Mouse (Mus musculus): Measurements from ENCODE around the gene Limk2. TPM values are rescaled to one million over a fixed set of nuclear protein-coding genes. Genes with fewer than 3 reads are reported as not detected.
A peak's percentile ranks its signal among the peaks of the same experiment; 100 is the strongest.

Limk2 gene
- polyA plus RNA-seq, 1 experiment = 37.8 TPM

- no peak overlapping the region for H3ac ChIP-seq (ENCODE audit: control insufficient read depth, insufficient read length)
Measured at GRCm38 (mm10) chr11:3331756-3332642, 77.0 kb downstream of the Limk2 start.

GRCm38 (mm10) chr11:3330991-3331750 lies 77.8 kb downstream of the Limk2 start:
- Histone ChIP-seq H3K27me3 (ENCODE audit: control insufficient read depth, insufficient read depth, insufficient read length) (no peaks in the 10 kb centered on the region), H3K79me2 (ENCODE audit: control insufficient read depth, insufficient read depth) (no peaks in the 10 kb centered on the region), H3K4me2 (ENCODE audit: low read depth) (peak overlapping the region; percentile 93), H3K36me3 (ENCODE audit: control insufficient read depth, insufficient read depth) (no peaks in the 10 kb centered on the region), H3K4me3 (peak overlapping the region; percentile 20), H3ac (ENCODE audit: control insufficient read depth, insufficient read length) (no peak overlapping the region)
- TF ChIP-seq POLR2A (IDR thresholded peaks at IDR 0.05; ENCODE audit: insufficient read length, low read depth) (peak; percentile 3), TCF12 (IDR thresholded peaks at IDR 0.05; ENCODE audit: insufficient read depth, poor library complexity, severe bottlenecking) (no peak)

More at GRCm38 (mm10) chr11:3331756-3332642, 77.0 kb downstream of the Limk2 start:
- no peaks in the 10 kb centered on the region for H3K27me3 ChIP-seq (ENCODE audit: control insufficient read depth, insufficient read depth, insufficient read length)
- no peaks in the 10 kb centered on the region for H3K79me2 ChIP-seq (ENCODE audit: control insufficient read depth, insufficient read depth)
- TF ChIP-seq REST (IDR thresholded peaks at IDR 0.05; ENCODE audit: insufficient read depth, insufficient read length) (no peak), MAX (IDR thresholded peaks at IDR 0.05; ENCODE audit: low read depth) (peak; percentile 23), TCF3 (IDR thresholded peaks at IDR 0.05; ENCODE audit: insufficient read length, low read depth) (peak; percentile 14), POLR2AphosphoS2 (IDR thresholded peaks at IDR 0.05; ENCODE audit: insufficient read length, low read depth) (peak; percentile 86), POLR2A (IDR thresholded peaks at IDR 0.05; ENCODE audit: insufficient read length, low read depth) (peak; percentile 92), MYOD1 (IDR thresholded peaks at IDR 0.05; ENCODE audit: control insufficient read depth in 1 of 3, insufficient read length in 2 of 3, low read depth in 2 of 3) (peak in 2 of 3 experiments; percentile 7 to 42), CEBPB (IDR thresholded peaks at IDR 0.05; ENCODE audit: insufficient read depth, poor library complexity, severe bottlenecking) (no peak)
- peak overlapping the region; percentile 93 for H3K4me2 ChIP-seq (ENCODE audit: low read depth)
- H3K36me3 ChIP-seq (ENCODE audit: control insufficient read depth, insufficient read depth) = no peaks in the 10 kb centered on the region
- peak overlapping the region; percentile 20 for H3K4me3 ChIP-seq

- TF ChIP-seq SRF (IDR thresholded peaks at IDR 0.05; ENCODE audit: control insufficient read depth, insufficient read length, low read depth) (no peak), POLR2AphosphoS2 (IDR thresholded peaks at IDR 0.05; ENCODE audit: insufficient read length, low read depth) (no peak), POLR2A (IDR thresholded peaks at IDR 0.05; ENCODE audit: insufficient read length, low read depth) (no peak), CEBPB (IDR thresholded peaks at IDR 0.05; ENCODE audit: insufficient read depth, poor library complexity, severe bottlenecking) (no peak), TCF3 (IDR thresholded peaks at IDR 0.05; ENCODE audit: insufficient read length, low read depth) (no peak), MYOG (IDR thresholded peaks at IDR 0.05; ENCODE audit: control insufficient read depth in 1 of 3, insufficient read depth in 1 of 3, insufficient read length in 2 of 3, low read depth in 2 of 3) (no peak), REST (IDR thresholded peaks at IDR 0.05; ENCODE audit: insufficient read depth, insufficient read length) (no peak)
- no peak overlapping the region for H3ac ChIP-seq (ENCODE audit: control insufficient read depth, insufficient read length)
- H3K36me3 ChIP-seq (ENCODE audit: control insufficient read depth, insufficient read depth) = no peaks in the 10 kb centered on the region
- H3K79me2 ChIP-seq (ENCODE audit: control insufficient read depth, insufficient read depth) = no peaks in the 10 kb centered on the region
- peak overlapping the region; percentile 93 for H3K4me2 ChIP-seq (ENCODE audit: low read depth)
- H3K27me3 ChIP-seq (ENCODE audit: control insufficient read depth, insufficient read depth, insufficient read length) = no peaks in the 10 kb centered on the region
- peak overlapping the region; percentile 20 for H3K4me3 ChIP-seq
Measured at GRCm38 (mm10) chr11:3330566-3330965, 78.4 kb downstream of the Limk2 start.

DNA sequence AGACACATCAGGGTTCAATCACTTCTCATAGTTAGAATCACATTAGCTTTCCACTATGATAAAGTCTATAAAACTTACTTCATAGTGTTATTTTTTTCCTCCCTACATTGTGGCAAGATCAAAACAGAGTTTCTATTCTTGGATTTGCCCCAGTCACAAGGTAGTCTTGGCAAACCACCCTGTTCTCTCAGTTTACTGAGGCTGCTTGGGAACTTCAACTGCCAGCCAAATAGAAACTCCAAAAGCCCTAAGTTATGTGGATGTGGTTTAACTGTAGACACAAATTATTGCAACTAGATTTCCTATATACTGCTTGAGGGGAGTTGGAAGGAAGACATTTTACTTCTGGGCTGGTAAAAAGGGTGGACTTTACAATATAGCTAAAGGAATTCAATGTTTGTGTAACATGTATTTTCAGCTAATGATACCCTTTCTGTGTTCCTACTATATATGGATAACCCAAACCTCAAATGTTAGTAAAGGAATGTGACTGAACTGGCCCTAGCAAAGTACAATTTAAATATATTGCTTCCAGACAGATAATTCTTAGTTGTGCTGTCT lies 79.0 kb downstream of the Limk2 start, which contains the start of gene Pik3ip1:
TSS of gene Pik3ip1 (plus strand) at position 511 of the 561 bp plus-strand sequence.
- H3K36me3 ChIP-seq (ENCODE audit: control insufficient read depth, insufficient read depth) = no peaks in the 10 kb centered on the region
- H3K4me2 ChIP-seq (ENCODE audit: low read depth) = peak within 1 kb of the TSS; percentile 93
- no peaks in the 10 kb centered on the region for H3K27me3 ChIP-seq (ENCODE audit: control insufficient read depth, insufficient read depth, insufficient read length)
- TF ChIP-seq POLR2A (IDR thresholded peaks at IDR 0.05; ENCODE audit: insufficient read length, low read depth) = no peak
- no peaks in the 10 kb centered on the region for H3K79me2 ChIP-seq (ENCODE audit: control insufficient read depth, insufficient read depth)
- H3K4me3 ChIP-seq = peak within 1 kb of the TSS; percentile 20
- no peak within 1 kb of the TSS for H3ac ChIP-seq (ENCODE audit: control insufficient read depth, insufficient read length)

- H3K36me3 ChIP-seq (ENCODE audit: control insufficient read depth, insufficient read depth) = no peaks in the 10 kb centered on the region
- TF ChIP-seq MYOG (IDR thresholded peaks at IDR 0.05; ENCODE audit: control insufficient read depth in 1 of 3, insufficient read depth in 1 of 3, insufficient read length in 2 of 3, low read depth in 2 of 3) (no peak), REST (IDR thresholded peaks at IDR 0.05; ENCODE audit: insufficient read depth, insufficient read length) (no peak), MAX (IDR thresholded peaks at IDR 0.05; ENCODE audit: low read depth) (no peak), TCF12 (IDR thresholded peaks at IDR 0.05; ENCODE audit: insufficient read depth, poor library complexity, severe bottlenecking) (no peak), USF1 (IDR thresholded peaks at IDR 0.05; ENCODE audit: low read depth) (no peak), POLR2A (IDR thresholded peaks at IDR 0.05; ENCODE audit: insufficient read length, low read depth) (no peak), SRF (IDR thresholded peaks at IDR 0.05; ENCODE audit: control insufficient read depth, insufficient read length, low read depth) (no peak)
- H3K27me3 ChIP-seq (ENCODE audit: control insufficient read depth, insufficient read depth, insufficient read length) = no peaks in the 10 kb centered on the region
- H3K4me2 ChIP-seq (ENCODE audit: low read depth) = peak overlapping the region; percentile 93
- no peak overlapping the region for H3K4me3 ChIP-seq
- H3K79me2 ChIP-seq (ENCODE audit: control insufficient read depth, insufficient read depth) = no peaks in the 10 kb centered on the region
- no peak overlapping the region for H3ac ChIP-seq (ENCODE audit: control insufficient read depth, insufficient read length)
Measured at GRCm38 (mm10) chr11:3328806-3329775, 79.9 kb downstream of the Limk2 start.

Data from myocyte (in vitro differentiated cells).